Mouse (Mus musculus): ENCODE data around the gene Tmem37. TPM values are rescaled to one million over a fixed set of nuclear protein-coding genes. Genes with fewer than 3 reads are reported as not detected.

The Tmem37 gene
- 1 to 10 TPM; 1.7 to 1.8 TPM for total RNA-seq (2021)
- long read RNA-seq, experiment 1: 0 reads
- long read RNA-seq, experiment 2, partial matches to known transcripts: 0 of 1 reads
- long read RNA-seq, experiment 2, other reads (novel, unspliced or antisense): 0 of 1 reads

GRCm38 (mm10) chr1:120073519-120074306 is at the start of gene Tmem37:
Gene Tmem37, minus strand, starts transcription at chr1:120074074.
- peak; percentile 25 to 58 for DNase-seq (ENCODE audit: low spot score in 2 of 2)
- intact Hi-C loops (cut with DNase I): no loop called here

GRCm38 (mm10) chr1:120122634-120123383 is 48.9 kb upstream of the Tmem37 start:
- no peak for DNase-seq (ENCODE audit: low spot score in 2 of 2)
- intact Hi-C loops (cut with DNase I): no loop called here

DNA sequence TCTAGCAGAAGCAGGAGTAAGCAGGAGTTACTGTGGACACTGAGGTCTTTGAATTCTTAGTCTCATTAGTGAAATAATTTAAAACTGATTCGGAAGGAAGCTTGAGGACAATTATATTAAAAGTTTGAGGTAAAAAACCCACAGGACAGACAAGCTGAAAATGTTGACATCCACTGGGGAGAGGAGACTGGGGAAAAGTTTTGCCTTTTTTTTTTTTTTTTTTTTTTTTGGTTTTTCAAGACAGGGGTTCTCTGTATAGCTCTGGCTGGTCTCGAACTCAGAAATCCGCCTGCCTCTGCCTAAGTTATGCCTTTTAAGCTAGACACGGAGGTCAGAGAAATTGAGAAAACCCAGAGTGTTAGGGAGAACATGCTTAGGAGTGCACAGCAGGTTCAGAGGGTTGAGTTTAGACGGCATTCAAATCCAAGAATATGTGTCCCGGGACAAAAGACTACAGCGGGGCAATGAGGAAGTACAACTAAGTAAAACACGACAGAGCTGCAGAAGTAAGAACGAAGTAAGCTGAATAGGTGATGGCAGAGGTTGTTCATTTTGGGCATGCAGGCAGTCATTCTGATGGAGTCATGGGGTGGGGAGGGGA is 48.2 kb upstream of the Tmem37 start:
- intact Hi-C loops (cut with DNase I): no loop called here

DNA sequence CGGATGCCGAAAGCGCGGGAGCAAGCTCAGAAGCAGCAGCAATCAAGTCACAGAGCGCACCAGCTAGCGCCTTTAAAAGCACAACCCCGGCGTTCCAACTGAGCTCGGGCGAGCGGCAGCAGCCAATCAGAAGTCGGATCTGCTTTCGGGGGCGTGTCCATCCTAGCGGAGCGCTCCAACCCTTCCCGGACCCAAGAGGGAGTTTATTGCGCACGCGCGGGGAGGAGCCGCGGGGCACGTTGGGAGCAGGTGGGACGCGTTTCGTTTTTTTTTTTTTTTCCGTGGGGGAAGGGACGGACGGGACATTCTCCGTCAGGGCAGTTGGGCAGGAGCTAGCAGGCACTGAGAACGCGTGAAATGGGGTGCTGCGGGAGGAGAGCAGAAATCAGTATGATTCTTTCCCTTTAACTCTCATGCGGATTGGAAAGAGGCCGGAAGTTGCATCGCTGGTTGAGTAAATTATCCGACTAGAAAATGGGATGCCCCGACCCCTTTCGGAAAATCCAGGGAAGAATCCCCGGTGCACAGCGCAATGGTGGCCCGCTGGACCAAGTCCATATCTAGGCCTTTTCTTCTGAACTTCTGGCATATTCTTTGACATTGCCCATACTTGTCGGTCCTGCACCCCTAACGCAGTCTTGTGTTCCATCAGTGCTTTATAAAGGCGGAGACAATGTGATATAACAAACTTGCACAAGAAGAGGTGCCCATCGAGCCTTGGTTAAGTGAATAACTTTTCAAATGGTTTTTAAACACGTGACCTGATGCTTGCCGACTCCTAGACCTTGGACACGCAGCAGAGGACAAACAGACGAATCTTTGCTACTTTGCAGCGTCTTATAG is 47.3 kb upstream of the Tmem37 start, which contains the start of the genes Dbi and 3110009E18Rik:
Dbi (minus strand) TSS at position 110 of the 843 bp plus-strand sequence.
3110009E18Rik (plus strand) TSS at position 219 of the 843 bp plus-strand sequence.
- intact Hi-C loops (cut with DNase I): no loop called here
- DNase-seq (ENCODE audit: low spot score in 2 of 2): peak; percentile 98

More for the DNA sequence above, 48.2 kb upstream of the Tmem37 start:
- no peak for DNase-seq (ENCODE audit: low spot score in 2 of 2)

GRCm38 (mm10) chr1:120120141-120120968 is 46.5 kb upstream of the Tmem37 start:
- no peak for DNase-seq (ENCODE audit: low spot score in 2 of 2)
- intact Hi-C loops (cut with DNase I): no loop called here

DNA sequence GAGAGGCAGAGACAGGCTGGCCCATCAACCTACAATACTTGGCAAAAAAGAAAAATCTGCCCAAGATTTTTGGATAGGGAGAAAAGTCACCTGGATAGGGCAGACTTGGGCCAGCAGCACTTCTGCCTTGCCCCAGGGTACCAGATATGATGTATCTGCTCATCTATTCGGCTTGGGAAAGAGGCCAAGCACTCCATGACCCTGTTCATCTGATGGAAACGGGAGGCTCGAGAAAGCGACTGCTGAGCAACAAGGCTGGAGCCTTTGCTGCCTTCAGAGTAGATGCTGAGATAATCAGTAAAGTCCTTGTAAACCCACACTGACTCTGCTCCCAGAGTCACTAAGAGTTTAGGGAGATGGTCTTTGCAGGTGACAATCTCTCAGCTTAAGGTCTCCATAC is 45.5 kb upstream of the Tmem37 start:
- intact Hi-C loops (cut with DNase I): no loop called here
- no peak for DNase-seq (ENCODE audit: low spot score in 2 of 2)

- intact Hi-C loops (cut with DNase I): no loop called here
- no peak for DNase-seq (ENCODE audit: low spot score in 2 of 2)
Observed at GRCm38 (mm10) chr1:120118854-120119253, 45.0 kb upstream of the Tmem37 start.

GRCm38 (mm10) chr1:120116106-120116505 is 42.2 kb upstream of the Tmem37 start:
- intact Hi-C loops (cut with DNase I): no loop called here
- DNase-seq (ENCODE audit: low spot score in 2 of 2): no peak

GRCm38 (mm10) chr1:120115671-120116081 is 41.8 kb upstream of the Tmem37 start:
- peak; percentile 73 to 87 for DNase-seq (ENCODE audit: low spot score in 2 of 2)
- intact Hi-C loops (cut with DNase I): no loop called here

DNA sequence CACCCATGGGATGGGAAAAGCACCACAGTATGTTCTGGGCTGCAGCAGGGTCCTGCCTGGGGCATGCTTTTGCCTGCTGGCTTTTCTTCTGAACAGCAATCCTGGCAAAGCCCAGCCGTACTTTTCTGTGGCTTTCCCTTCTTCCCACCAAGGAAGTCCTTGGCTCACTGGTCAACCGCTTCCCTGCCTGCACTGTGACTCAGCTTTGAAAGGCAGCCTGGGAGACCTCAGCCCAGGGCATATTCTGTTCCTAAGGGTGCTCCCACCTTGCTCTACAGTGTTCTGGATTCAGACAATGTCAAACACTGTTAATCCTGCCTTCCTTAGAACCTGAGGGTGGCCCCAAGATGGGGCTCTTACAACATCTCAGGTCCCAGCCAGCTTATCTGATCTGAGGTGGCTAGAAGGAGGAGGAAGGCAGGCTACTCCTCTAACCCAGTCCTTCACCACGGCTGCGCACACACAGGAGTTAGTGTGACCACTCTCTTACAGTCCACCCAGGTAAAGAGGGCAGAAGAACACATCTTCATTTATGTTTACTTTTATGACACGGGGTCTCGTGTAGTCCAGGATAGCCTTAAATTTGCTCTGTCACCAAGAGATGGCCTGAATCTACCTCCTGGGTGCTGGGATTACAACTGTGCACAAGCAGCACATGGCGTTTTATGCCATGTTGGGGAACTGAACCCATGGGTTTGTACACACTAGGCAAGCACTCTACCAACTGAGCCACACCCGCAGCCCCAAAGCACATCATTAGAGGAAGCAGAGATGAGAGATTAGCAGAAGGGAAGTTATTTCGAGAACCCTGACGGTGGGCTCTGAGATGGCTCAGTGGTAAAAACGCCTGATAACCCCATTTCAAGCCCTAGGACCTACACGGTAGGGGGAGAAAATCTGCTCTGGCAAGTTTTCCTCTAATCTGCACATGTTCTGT is 38.6 kb upstream of the Tmem37 start:
- no peak for DNase-seq (ENCODE audit: low spot score in 2 of 2)
- intact Hi-C loops (cut with DNase I): no loop called here

DNA sequence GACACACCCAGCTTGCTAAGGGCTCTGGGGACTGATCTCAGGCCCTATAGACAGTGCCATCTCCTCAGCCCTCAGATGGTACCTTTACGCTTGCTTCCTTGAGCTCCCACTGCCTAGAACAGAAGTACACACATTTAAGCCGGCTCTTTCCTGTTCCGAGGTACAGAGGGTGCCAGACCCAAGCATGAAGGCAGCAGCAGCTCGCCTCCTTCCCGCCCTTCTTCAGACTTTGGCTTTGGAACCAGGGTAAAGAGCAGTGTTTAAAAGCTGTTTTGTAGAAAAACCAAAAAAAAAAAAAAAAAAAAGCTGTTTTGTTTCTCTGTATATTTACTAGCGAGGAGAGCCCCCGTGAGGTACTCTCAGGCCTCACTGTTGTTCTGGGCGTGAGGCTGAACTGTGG is 37.9 kb upstream of the Tmem37 start:
- no peak for DNase-seq (ENCODE audit: low spot score in 2 of 2)
- intact Hi-C loops (cut with DNase I): no loop called here

- DNase-seq (ENCODE audit: low spot score in 2 of 2): no peak
- intact Hi-C loops (cut with DNase I): no loop called here
Observed at GRCm38 (mm10) chr1:120109741-120110432, 36.0 kb upstream of the Tmem37 start.

DNA sequence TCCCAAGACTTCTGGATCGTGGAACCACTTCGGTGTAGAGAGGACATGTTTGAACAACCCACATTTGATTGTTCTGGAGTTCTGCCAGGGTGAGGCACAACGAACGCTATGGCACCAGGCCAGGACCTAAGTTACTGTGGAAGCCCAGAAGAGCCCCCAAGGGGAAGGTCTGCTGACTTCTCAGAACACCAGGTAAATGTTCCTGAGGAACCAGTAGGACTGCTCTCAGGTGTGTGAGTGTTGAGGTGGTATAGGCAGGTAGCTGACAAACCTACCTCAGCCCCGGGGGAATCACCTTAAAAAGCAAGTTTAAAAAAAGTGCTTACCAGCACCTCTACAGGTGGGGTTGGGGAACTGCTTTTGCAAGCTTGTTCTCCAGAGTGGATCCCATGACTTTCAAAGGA is 31.7 kb upstream of the Tmem37 start:
- intact Hi-C loops (cut with DNase I): no loop called here
- DNase-seq (ENCODE audit: low spot score in 2 of 2): no peak

DNA sequence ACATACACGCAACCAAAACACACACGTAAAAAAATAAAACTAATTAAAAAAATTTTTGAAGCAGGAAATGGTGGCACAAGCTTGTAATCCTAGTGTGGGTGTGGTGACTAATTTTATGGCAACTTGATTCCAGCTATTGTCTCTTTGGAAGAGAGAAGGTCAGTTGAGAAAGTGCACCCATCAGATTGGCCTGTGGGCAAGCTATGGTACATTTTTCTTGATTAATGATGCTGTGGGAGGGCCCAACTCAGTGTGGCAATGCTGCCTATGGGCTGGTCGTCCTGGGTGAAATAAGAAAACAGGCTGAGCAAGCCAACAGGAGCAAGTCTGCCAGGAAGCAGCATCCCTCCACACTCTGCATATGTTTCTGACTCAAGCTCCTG is 27.3 kb upstream of the Tmem37 start:
- intact Hi-C loops (cut with DNase I): no loop called here

GRCm38 (mm10) chr1:120100456-120101226 is 26.8 kb upstream of the Tmem37 start:
- intact Hi-C loops (cut with DNase I): no loop called here
- DNase-seq (ENCODE audit: low spot score in 2 of 2): no peak

More for the DNA sequence above, 27.3 kb upstream of the Tmem37 start:
- DNase-seq (ENCODE audit: low spot score in 2 of 2): no peak

GRCm38 (mm10) chr1:120099483-120099882 is 25.6 kb upstream of the Tmem37 start:
- DNase-seq (ENCODE audit: low spot score in 2 of 2): peak in 1 of 2 experiments; percentile 53

More at GRCm38 (mm10) chr1:120099483-120099882, 25.6 kb upstream of the Tmem37 start:
- intact Hi-C loops (cut with DNase I): loop anchor here (2.0 kb wide), 1 partner anchor 47 kb away; no protein-coding TSS in a partner anchor
